17 mouse cellular contexts compared by ENCODE assay signal in the genomic region with DNA sequence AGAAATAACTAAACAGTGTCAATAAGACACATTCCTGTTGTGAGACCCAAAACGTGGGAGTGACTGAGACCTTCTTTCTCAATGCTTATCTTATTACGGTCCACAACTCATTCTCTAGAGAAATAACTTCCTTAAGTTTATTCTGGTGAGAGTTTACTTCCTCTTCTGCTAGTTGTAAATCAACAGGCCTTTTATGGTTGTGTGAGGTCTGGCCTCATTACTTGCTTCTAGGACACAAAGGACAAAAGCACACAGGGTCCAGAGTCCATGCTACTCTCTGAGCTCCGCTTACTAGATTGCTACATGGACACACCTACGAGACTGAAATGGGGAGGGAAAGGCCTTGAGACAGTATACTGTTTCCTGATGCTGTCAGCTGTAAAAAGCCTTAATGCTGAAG. TPM values are rescaled to one million over a fixed set of nuclear protein-coding genes. Genes with fewer than 3 reads are reported as not detected.
A peak's percentile ranks its signal among the peaks of the same experiment; 100 is the strongest.
DNase-seq lines count a peak whose midpoint lies in the region; ATAC-seq lines count a peak whose summit lies in the region.
"Had no signal": no experiment of that assay in that cellular context is flagged by ENCODE, and none has a peak within 500 bp of the region (broad histone marks: within the 10 kb centered on the region; RNA-seq: fewer than 3 reads in every experiment).

No protein-coding gene starts in this region.

- H3K4me3 ChIP-seq in intestine, embryonic 15.5 days (replicated peaks), result no peak overlapping the region
- no peak overlapping the region for H3K4me3 ChIP-seq in stomach, embryonic 16.5 days (replicated peaks; ENCODE audit: low read length)
- no peak overlapping the region for H3K4me3 ChIP-seq in hindbrain, embryonic 14.5 days (replicated peaks; ENCODE audit: low read length)
- H3K4me3 ChIP-seq: embryonic facial prominence, embryonic 13.5 days; hindbrain, embryonic 13.5 days; midbrain, embryonic 15.5 days had no signal

- peak; percentile 23 for DNase-seq in lung, postnatal 25 days (ENCODE audit: low spot score)
- DNase-seq in lung, postnatal 10 days, result no peak
- peak; percentile 55 to 67 for DNase-seq in kidney, postnatal 36 days
- DNase-seq in testis, postnatal 14 days (ENCODE audit: low spot score), result no peak
- no peak for DNase-seq in cerebellum, postnatal 10 days
- no peak for DNase-seq in hindbrain, embryonic 14.5 days (ENCODE audit: low spot score)
- DNase-seq: cerebellum, adult 9-10 months; lung, adult 2 months; right cerebral cortex, postnatal 4 days; thymus, postnatal 25 days had no signal

- H3K9me3 ChIP-seq in intestine, embryonic 15.5 days, result no peaks in the 10 kb centered on the region
- H3K9me3 ChIP-seq in stomach, embryonic 16.5 days (replicated peaks; ENCODE audit: control insufficient read depth, low read length), result no peaks in the 10 kb centered on the region
- no peaks in the 10 kb centered on the region for H3K9me3 ChIP-seq in hindbrain, embryonic 14.5 days (ENCODE audit: control insufficient read depth, low read length)
- H3K9me3 ChIP-seq: embryonic facial prominence, embryonic 13.5 days; hindbrain, embryonic 13.5 days; midbrain, embryonic 15.5 days had no signal

- 19% methylated on average over 4 of the region's 4 CpGs for WGBS in intestine, embryonic 15.5 days
- WGBS in stomach, embryonic 16.5 days, result 26% methylated on average over 4 of the region's 4 CpGs
- 74% methylated on average over 4 of the region's 4 CpGs for WGBS in hindbrain, embryonic 14.5 days

- peak overlapping the region; percentile 45 for H3K4me2 ChIP-seq in intestine, embryonic 15.5 days (replicated peaks)
- H3K4me2 ChIP-seq in stomach, embryonic 16.5 days (ENCODE audit: low read depth, low read length), result peak overlapping the region; percentile 41
- H3K4me2 ChIP-seq in hindbrain, embryonic 14.5 days (replicated peaks), result no peak overlapping the region
- H3K4me2 ChIP-seq: embryonic facial prominence, embryonic 13.5 days; hindbrain, embryonic 13.5 days; midbrain, embryonic 15.5 days had no signal

- H3K9ac ChIP-seq in intestine, embryonic 15.5 days, result no peak overlapping the region
- 0 out of 2 replicates have a peak overlapping the region, but pooled peaks have one; percentile 24 for H3K9ac ChIP-seq in stomach, embryonic 16.5 days (ENCODE audit: low read length)
- no peak overlapping the region for H3K9ac ChIP-seq in hindbrain, embryonic 14.5 days
- H3K9ac ChIP-seq: embryonic facial prominence, embryonic 13.5 days; hindbrain, embryonic 13.5 days; midbrain, embryonic 15.5 days had no signal

- H3K27ac ChIP-seq in intestine, embryonic 15.5 days, result peak overlapping the region; percentile 96
- H3K27ac ChIP-seq in stomach, embryonic 16.5 days (ENCODE audit: low read length), result peak overlapping the region; percentile 80
- H3K27ac ChIP-seq in hindbrain, embryonic 14.5 days, result no peak overlapping the region
- H3K27ac ChIP-seq: embryonic facial prominence, embryonic 13.5 days; hindbrain, embryonic 13.5 days; midbrain, embryonic 15.5 days had no signal

- peaks cover 18% of the 10 kb centered on the region; the same call in 1 of the 2 replicates for H3K4me1 ChIP-seq in intestine, embryonic 15.5 days (replicated peaks)
- H3K4me1 ChIP-seq in stomach, embryonic 16.5 days (ENCODE audit: control insufficient read depth, insufficient read depth, low read length), result peaks cover 26% of the 10 kb centered on the region
- H3K4me1 ChIP-seq in hindbrain, embryonic 14.5 days (replicated peaks; ENCODE audit: control insufficient read depth, insufficient read depth, low read length), result no peaks in the 10 kb centered on the region
- H3K4me1 ChIP-seq: hindbrain, embryonic 13.5 days had no signal

- H3K36me3 ChIP-seq in intestine, embryonic 15.5 days, result no peaks in the 10 kb centered on the region
- no peaks in the 10 kb centered on the region for H3K36me3 ChIP-seq in stomach, embryonic 16.5 days (ENCODE audit: control insufficient read depth, insufficient read depth, low read length)
- H3K36me3 ChIP-seq in hindbrain, embryonic 14.5 days (replicated peaks; ENCODE audit: control insufficient read depth, insufficient read depth), result no peaks in the 10 kb centered on the region
- H3K36me3 ChIP-seq: embryonic facial prominence, embryonic 13.5 days; hindbrain, embryonic 13.5 days; midbrain, embryonic 15.5 days had no signal

- peak; percentile 92 for ATAC-seq in intestine, embryonic 15.5 days
- peak; percentile 85 for ATAC-seq in stomach, embryonic 16.5 days (ENCODE audit: insufficient read depth, low FRiP score)
- ATAC-seq in hindbrain, embryonic 14.5 days (ENCODE audit: low FRiP score), result no peak
- ATAC-seq: forebrain, embryonic 16.5 days; midbrain, embryonic 15.5 days had no signal

- no peaks in the 10 kb centered on the region for H3K27me3 ChIP-seq in intestine, embryonic 15.5 days (replicated peaks)
- H3K27me3 ChIP-seq in stomach, embryonic 16.5 days (ENCODE audit: control insufficient read depth, insufficient read depth, low read length), result no peaks in the 10 kb centered on the region
- no peaks in the 10 kb centered on the region for H3K27me3 ChIP-seq in hindbrain, embryonic 14.5 days (ENCODE audit: control insufficient read depth, insufficient read depth, low read length)
- H3K27me3 ChIP-seq: embryonic facial prominence, embryonic 13.5 days; hindbrain, embryonic 13.5 days had no signal

RNA-seq across cellular contexts. Expression of a gene that starts 1.9 kb away (rescaled TPM):
- 160 and 164 TPM in 2 replicates for polyA plus RNA-seq in intestine, embryonic 15.5 days (2015; fragmentation: Nextera tagmentation; extraction: Ambion mirVana)
- polyA plus RNA-seq in stomach, embryonic 16.5 days (2015; fragmentation: Nextera tagmentation; extraction: Ambion mirVana), result 93.0 and 101 TPM in 2 replicates
- polyA plus RNA-seq in hindbrain, embryonic 14.5 days (2014; fragmentation: Nextera tagmentation; extraction: Ambion mirVana), result 2.5 and 2.6 TPM in 2 replicates

RNA-seq across cellular contexts. Expression of a gene that starts 46.4 kb away (rescaled TPM):
- not detected in 2 replicates for polyA plus RNA-seq in intestine, embryonic 15.5 days (2015; fragmentation: Nextera tagmentation; extraction: Ambion mirVana)
- not detected in 2 replicates for polyA plus RNA-seq in stomach, embryonic 16.5 days (2015; fragmentation: Nextera tagmentation; extraction: Ambion mirVana)
- not detected in 2 replicates for polyA plus RNA-seq in hindbrain, embryonic 14.5 days (2014; fragmentation: Nextera tagmentation; extraction: Ambion mirVana)
- polyA plus RNA-seq: embryonic facial prominence, embryonic 13.5 days; forebrain, embryonic 16.5 days; hindbrain, embryonic 13.5 days; lung, adult 2 months; midbrain, embryonic 15.5 days had no signal

RNA-seq across cellular contexts. Expression of a gene that starts 47.3 kb away (rescaled TPM):
- polyA plus RNA-seq in intestine, embryonic 15.5 days (2015; fragmentation: Nextera tagmentation; extraction: Ambion mirVana), result 24.8 and 26.2 TPM in 2 replicates
- 11.7 and 12.7 TPM in 2 replicates for polyA plus RNA-seq in stomach, embryonic 16.5 days (2015; fragmentation: Nextera tagmentation; extraction: Ambion mirVana)
- polyA plus RNA-seq in hindbrain, embryonic 14.5 days (2014; fragmentation: Nextera tagmentation; extraction: Ambion mirVana), result 29.9 and 34.6 TPM in 2 replicates

RNA-seq across cellular contexts. Expression of a gene that starts 48.9 kb away (rescaled TPM):
- not detected in 2 replicates for polyA plus RNA-seq in intestine, embryonic 15.5 days (2015; fragmentation: Nextera tagmentation; extraction: Ambion mirVana)
- not detected in 2 replicates for polyA plus RNA-seq in stomach, embryonic 16.5 days (2015; fragmentation: Nextera tagmentation; extraction: Ambion mirVana)
- polyA plus RNA-seq in hindbrain, embryonic 14.5 days (2014; fragmentation: Nextera tagmentation; extraction: Ambion mirVana), result not detected in 2 replicates
- polyA plus RNA-seq: embryonic facial prominence, embryonic 13.5 days; forebrain, embryonic 16.5 days; gonadal fat pad, adult 2 months; hindbrain, embryonic 13.5 days; lung, adult 2 months; midbrain, embryonic 15.5 days had no signal

Comparison
In these comparisons a context has a peak if more than half of its experiments do, and no peak if none do; other contexts are left out.
1. DNase-seq: peak in lung, postnatal 25 days (single experiment) and kidney, postnatal 36 days (2 of 2); none in lung, postnatal 10 days (single experiment), testis, postnatal 14 days (single experiment), cerebellum, postnatal 10 days (0 of 2) and hindbrain, embryonic 14.5 days (single experiment).
2. RNA of a gene that starts 1.9 kb away (polyA plus RNA-seq): 160 to 164 TPM in intestine, embryonic 15.5 days and 93.0 to 101 TPM in stomach, embryonic 16.5 days; 2.5 to 2.6 TPM in hindbrain, embryonic 14.5 days; every median in the first group is over 10 times any median in the second.